Mouse (Mus musculus): ENCODE measurements around the gene Nprl2.

The Nprl2 gene

GRCm38 (mm10) chr9:107538231-107538630 is 3.8 kb upstream of the Nprl2 start:
- DNase-seq = no peak

DNA sequence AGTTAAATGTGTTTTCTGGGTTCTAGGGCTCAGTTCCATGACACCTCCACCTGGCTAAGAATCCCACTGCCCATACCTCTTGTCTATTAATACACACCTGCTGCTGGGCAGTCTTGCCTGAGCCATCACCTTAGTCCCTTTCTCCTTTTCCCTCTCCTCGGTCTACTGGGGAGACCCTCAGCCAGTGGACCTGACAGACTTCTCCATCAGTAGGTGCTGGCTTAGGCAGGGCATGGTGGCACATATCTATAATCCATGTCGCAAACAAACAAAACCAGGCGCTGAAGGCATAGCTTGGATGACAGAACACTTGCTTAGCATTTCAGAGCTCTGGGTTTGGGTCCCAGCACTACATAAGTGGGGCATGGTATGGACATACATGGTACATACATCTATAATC is 3.3 kb upstream of the Nprl2 start:
- no peak for DNase-seq

DNA sequence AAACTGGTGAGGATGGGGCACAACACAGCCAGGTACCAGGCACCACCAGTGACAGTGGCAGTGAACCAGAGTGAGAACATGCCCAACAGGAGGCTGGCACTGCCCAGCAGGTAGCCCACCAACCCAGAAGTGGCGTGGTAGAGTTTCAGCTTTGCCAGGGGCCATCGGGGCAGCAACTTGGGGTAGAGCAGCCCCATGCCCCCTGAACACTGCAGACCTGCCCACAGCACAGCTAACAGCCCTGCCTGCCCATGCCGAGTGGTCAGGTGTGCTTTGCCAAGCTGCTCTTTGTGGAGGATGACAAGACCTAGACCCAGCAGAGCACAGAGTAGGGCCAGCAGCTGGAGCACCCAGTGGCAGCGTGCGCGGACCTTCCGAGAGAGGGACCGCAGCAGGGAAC is 2.1 kb upstream of the Nprl2 start:
- no peak for DNase-seq

DNA sequence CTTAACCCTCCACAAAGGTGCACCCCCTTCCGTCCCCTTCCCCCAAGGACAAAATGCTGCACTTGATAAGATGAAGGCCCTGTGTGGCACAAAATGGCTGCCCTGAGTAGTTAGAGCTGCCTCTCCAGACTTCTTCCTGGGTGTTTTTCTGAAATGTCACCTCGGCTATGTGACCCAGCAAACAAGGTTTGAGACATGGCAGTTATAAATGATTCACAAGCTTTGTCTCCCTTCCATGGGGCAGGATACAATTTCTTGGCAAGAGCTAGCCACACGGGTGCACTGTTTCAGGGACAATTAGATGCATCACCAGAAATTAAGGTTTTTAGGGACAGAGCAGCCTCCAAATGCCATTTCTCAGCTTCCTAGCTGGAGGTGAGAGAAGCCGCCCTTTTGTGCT is 1.6 kb upstream of the Nprl2 start:
- DNase-seq = no peak

DNA sequence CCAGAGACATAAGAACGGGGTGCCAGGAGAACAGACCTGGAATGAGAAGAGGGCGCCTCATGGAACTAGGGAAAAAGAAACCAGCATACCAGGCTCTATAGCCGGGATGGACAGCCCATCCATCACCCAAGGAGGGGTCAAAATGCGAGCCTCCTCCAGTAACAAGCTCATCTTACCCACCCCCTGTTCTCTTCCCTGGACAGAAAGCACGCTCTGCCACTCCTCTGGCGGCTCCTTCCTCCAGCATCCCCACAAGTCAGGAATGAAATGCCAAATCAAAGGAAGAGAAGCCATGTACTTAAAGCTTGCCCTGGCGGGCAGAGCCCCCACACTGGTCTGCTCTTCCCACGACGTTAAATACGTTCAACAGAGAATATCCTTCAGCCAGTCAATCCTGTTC is 1.0 kb upstream of the Nprl2 start:
- DNase-seq = no peak

- no peak for DNase-seq
Observed at GRCm38 (mm10) chr9:107542352-107542686, 293 bp downstream of the Nprl2 start.

GRCm38 (mm10) chr9:107542721-107543120 is 695 bp downstream of the Nprl2 start:
- DNase-seq = no peak

DNA sequence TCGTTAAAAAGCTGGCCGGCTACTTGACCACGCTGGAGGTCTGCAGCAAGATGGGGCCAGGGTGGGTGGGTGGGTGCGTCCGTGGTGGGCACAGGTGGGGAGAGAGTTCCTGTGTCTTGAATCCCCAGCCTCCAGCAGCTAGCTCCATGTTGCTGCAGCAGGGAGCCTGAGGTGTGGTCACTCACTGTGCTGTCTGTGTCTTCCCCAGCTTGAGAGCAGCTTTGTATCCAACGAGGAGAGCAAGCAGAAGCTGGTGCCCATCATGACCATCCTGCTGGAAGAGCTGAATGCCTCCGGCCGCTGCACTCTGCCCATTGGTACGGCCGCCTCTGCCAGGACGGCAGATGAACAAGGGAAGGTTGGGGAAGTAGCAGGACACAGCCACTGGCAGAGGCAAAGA is 1.3 kb downstream of the Nprl2 start:
- DNase-seq = no peak

DNA sequence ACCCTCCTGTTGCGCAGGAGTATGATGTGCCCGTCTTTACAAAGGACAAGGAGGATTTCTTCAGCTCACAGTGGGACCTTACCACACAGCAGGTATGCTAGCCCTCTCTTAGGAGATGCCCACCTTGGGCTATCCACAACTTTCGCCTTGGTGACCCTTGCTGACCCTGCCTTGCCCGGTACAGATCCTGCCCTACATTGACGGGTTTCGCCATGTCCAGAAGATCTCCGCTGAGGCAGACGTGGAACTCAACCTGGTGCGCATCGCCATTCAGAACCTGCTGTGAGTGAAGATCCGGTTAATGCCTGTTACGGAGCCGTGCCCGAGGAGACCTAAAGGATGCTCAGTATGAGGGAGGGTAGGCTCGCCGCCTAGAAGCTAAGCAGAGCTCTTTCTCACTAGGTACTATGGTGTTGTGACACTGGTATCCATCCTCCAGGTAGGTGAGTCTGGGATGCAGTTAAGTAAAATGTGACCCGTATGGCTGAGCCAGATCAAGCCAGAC is 2.2 kb downstream of the Nprl2 start:
- DNase-seq = no peak

GRCm38 (mm10) chr9:107544729-107545128 is 2.7 kb downstream of the Nprl2 start:
- no peak for DNase-seq

DNA sequence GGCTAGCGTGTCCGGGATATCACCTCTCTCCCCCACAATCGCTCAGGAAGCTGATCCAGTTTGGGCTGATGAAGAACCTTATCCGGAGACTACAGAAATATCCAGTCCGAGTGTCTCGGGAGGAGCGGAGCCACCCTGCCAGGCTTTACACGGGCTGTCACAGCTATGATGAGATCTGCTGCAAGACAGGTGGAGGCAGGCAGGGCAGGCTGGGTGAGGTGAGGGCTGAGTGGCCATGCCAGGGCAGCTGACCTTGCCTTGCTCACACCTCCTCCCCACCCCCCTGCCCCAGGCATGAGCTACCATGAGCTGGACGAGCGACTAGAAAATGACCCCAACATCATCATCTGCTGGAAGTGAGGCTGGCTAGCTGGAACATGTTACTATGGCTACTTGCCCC is 3.2 kb downstream of the Nprl2 start:
- DNase-seq = no peak

DNA sequence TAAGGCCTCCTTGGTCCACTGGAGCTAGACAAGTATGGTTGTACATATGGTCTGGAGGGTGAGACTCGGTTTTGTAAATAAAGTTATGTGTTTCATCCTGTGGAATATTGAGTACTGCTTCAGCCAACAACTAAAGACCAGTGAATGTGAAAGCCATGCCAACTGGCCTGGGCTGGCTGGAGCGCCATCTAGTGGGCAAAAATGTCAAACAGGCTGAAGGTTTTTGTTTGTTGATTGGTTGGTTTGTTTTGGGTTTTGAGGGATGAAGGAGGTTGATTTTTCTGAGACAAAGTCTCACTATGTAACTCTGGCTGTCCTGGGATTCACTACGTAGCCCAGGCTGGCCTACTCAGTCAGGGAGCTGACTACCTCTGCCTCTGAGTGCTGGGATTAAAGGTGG is 3.6 kb downstream of the Nprl2 start:
- peak; percentile 62 to 75 for DNase-seq

GRCm38 (mm10) chr9:107547026-107547425 is 5.0 kb downstream of the Nprl2 start, which contains the start of gene Zmynd10:
Gene Zmynd10 (plus strand): TSS chr9:107547298.
- DNase-seq = peak; percentile 93 to 95

- DNase-seq = no peak
Observed at GRCm38 (mm10) chr9:107547957-107548356, 5.9 kb downstream of the Nprl2 start.

- no peak for DNase-seq
Observed at GRCm38 (mm10) chr9:107548820-107549219, 6.8 kb downstream of the Nprl2 start.

- DNase-seq = no peak
Observed at GRCm38 (mm10) chr9:107549297-107550074, 7.5 kb downstream of the Nprl2 start.

DNA sequence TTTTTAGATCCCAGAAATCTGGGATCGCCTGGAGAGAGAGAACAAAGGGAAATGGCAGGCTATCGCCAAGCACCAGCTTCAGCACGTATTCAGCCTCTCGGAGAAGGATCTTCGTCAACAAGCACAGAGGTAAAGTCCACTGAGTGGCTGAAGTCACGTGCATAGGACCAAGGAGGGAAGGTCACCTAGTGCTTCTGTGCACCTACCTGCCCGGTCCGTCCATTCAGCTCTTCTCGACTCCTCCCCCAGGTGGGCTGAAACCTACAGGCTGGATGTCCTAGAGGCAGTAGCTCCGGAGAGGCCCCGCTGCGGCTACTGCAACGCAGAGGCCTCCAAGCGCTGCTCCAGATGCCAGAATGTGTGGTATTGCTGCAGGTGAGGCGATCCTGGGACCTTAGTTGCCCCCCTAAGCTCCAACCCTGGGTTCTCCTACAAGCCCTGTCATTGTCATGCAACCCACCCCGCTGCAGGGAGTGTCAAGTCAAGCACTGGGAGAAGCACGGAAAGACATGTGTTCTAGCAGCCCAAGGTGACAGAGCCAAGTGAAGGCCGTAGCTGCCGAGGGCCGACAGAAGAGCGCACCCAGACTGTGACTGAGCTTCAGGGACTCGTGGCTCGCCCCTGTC is 8.6 kb downstream of the Nprl2 start:
- DNase-seq = peak; percentile 67 to 71

DNA sequence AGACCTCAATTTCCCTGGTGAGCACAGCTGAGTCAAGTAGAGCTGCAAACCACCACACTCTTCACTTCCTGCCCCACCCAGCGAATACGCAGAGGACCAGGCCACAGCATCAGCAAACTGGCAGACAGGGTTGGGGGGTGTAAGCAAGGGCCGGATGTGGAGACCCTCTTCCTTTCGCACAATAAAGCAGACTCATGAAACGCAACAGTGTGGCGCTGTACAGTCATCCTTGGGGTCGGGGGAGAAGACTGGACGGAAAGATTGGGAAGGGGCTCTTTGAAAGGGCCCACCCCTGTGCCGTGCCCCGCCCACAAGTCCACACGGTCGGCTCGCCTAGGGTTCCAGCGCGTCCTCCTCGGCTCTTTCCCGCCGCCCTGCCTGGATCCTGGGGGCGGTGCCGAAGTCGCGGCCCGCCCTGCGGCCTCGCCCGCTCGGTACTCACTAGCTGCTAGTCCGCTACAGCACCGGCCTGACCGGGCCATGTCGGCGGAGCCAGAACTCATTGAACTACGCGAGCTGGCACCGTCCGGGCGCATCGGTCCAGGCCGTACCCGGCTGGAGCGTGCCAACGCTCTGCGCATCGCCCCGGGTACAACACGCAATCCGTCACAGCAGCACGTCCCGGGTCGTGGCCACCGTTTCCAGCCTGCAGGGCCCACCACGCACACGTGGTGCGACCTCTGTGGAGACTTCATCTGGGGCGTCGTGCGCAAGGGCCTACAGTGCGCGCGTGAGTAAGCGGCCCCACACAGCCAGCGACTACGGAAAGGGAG is 9.3 kb downstream of the Nprl2 start, which contains the start of gene Rassf1:
Rassf1 (plus strand) TSS at position 439 of the 773 bp plus-strand sequence.
- peak; percentile 78 to 80 for DNase-seq

- DNase-seq = no peak
Observed at GRCm38 (mm10) chr9:107551890-107552355, 9.9 kb downstream of the Nprl2 start.

DNA sequence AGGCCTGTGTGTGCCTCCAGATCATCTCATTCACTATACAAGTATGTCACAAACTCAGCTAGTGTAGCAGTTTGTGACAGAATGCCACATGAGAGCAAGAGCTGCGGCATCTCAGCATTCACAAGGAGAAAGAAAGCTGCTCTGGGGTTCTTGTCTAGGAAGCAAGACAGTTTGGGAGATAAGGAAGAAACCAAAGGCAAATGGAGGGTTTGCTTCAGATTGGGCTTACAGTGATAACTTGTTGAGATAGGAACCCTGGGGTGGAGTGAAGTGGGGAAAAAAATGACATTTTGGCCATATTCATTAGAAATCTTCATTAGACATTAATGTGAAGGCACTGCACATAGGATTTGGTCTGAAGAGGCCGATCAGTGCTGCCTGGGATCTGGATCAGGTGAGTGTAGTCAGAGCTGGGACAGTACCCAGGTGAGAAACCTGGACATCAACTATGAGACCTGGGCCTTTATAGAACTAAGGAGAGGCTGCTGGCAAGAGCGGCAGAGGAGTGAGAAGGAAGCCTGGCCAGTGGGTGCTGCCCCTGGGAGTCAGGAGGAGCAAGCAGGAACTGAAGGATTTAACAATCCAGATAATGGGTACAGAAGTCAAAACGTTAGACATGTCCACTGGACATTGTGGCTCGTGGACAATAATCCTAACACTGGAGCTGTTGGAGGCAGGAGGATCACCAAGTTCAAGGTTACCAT is 10.8 kb downstream of the Nprl2 start:
- DNase-seq = no peak

DNA sequence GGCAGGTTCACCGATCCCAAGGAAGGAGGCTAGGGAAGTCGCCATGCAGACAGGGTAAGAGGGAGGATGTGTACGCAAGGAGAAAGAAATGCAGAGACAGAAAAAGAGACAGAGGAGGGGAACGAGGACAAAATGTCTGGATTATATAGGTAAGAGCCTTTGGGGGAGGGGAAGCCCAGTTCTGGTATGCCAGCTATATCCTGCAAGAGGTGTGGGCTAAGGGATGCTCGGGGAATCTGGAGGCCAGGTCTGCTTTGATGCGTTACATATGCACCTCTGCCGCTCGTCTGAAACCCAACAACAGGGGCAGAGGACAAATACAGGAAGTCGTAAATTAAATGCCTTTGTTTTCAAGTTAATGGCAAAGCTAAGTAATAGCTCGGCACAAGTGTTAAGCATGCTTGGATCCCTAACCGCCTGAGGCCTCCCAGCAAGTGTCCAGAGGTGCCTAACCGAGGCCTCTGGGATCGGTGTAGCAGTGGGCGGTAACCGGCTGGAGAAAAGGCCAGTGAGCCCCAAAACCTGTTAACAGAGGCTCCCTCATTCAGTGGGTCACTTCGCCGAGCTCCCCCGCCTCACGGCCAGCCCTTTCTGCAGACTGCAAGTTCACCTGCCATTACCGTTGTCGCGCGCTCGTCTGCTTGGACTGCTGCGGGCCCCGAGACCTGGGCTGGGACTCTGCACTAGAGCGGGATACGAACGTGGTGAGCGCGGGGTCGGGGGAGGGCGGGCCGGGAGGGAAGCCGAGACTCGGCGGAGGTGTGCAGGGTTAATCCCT is 11.7 kb downstream of the Nprl2 start:
- DNase-seq = peak; percentile 35 to 56

DNA sequence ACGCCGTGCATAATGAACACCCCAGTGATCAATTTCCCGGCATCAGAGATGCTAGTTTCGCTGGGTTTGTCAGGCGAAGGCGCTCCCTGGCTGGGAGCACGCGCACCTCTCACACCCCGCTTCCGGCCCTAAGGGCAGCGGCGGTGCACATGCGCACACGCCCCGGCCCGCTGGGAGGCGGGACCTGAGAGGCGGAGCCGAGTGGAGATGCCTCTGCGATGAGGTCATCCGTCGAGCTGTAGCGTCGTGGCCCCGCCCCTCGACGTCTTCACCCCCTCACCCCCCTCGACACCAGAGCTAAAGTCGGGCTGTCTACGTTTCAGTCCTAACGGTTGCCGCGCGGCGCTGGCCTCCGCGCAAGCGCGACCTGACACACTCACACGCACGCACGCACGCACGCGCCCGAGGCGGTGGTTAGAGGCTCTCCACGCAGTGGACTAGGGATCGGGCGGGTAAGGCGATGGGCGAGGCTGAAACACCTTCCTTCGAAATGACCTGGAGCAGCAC is 12.3 kb downstream of the Nprl2 start:
- peak; percentile 94 to 95 for DNase-seq
